Mouse (Mus musculus): ENCODE results near the gene Fkbp1a.

GRCm38 (mm10) chr2:151536618-151536974, 5.7 kb upstream of the Fkbp1a start:
- no peak for TF ChIP-seq TCF12 (IDR thresholded peaks at IDR 0.05; ENCODE audit: low read depth, low read length)
- TF ChIP-seq JUN (IDR thresholded peaks at IDR 0.05; ENCODE audit: insufficient read depth, low read depth, low read length): no peak
- TF ChIP-seq IRF4 (IDR thresholded peaks at IDR 0.05; ENCODE audit: low read depth, low read length): no peak
- TF ChIP-seq CTCF (conservative IDR thresholded peaks at IDR 0.05 in 1 of 2, IDR thresholded peaks at IDR 0.05 in 1 of 2; ENCODE audit: low read depth in 2 of 2, low read length in 2 of 2): no peak
- TF ChIP-seq POLR2A (IDR thresholded peaks at IDR 0.05; ENCODE audit: low read depth, low read length): no peak
- no peak for TF ChIP-seq EP300 (IDR thresholded peaks at IDR 0.05; ENCODE audit: low read length)
- no peak for TF ChIP-seq E2F4 (IDR thresholded peaks at IDR 0.05; ENCODE audit: insufficient replicate concordance, low read depth, low read length)
- no peak for TF ChIP-seq USF2 (conservative IDR thresholded peaks at IDR 0.05; ENCODE audit: low read depth, low read length)
- TF ChIP-seq CHD1 (IDR thresholded peaks at IDR 0.05; ENCODE audit: low read depth, low read length): no peak

All from CH12.LX (cell line).